Mouse (Mus musculus) liver, embryonic 11.5 days (tissue): ENCODE results near the gene Meltf. TPM values are rescaled to one million over a fixed set of nuclear protein-coding genes. Genes with fewer than 3 reads are reported as not detected.

Source experiments
- ATAC-seq: fragments of 200-750 bp; cut with Nextera tagmentation; replicated peaks from 2 replicates; pipeline ENCODE4 v1.8.0; 2017; ENCODE audit warnings: moderate number of reproducible peaks, mild to moderate bottlenecking, moderate TSS enrichment, moderate library complexity; ENCODE audit not compliant: low FRiP score
- DNase-seq: peaks from one replicate; pipeline ENCODE4 v3.0.0-alpha.2; 2017; ENCODE audit warnings: low spot score
- H3K27ac ChIP-seq: fragments of 300-500 bp; sonication (generic); 2 replicates; pipeline ENCODE4 v1.5.1; 2014; ENCODE audit warnings: mild to moderate bottlenecking, low read depth, low read length, control low read depth
- H3K27me3 ChIP-seq: fragments of 300-500 bp; sonication (generic); replicated peaks from 2 replicates; pipeline ENCODE4 v1.6.1; 2014; ENCODE audit warnings: low read length, mixed read lengths; ENCODE audit not compliant: control insufficient read depth, insufficient read depth
- H3K36me3 ChIP-seq: fragments of 300-500 bp; sonication (generic); 2 replicates; pipeline ENCODE4 v1.6.1; 2014; ENCODE audit warnings: mild to moderate bottlenecking, low read length, moderate library complexity, mixed read lengths; ENCODE audit not compliant: control insufficient read depth, insufficient read depth
- H3K4me1 ChIP-seq: fragments of 300-500 bp; sonication (generic); replicated peaks from 2 replicates; pipeline ENCODE4 v1.6.1; 2014; ENCODE audit warnings: low read length, mixed read lengths; ENCODE audit not compliant: control insufficient read depth, insufficient read depth
- H3K4me2 ChIP-seq: fragments of 300-500 bp; sonication (generic); 2 replicates; pipeline ENCODE4 v1.6.1; 2014; ENCODE audit warnings: mild to moderate bottlenecking, control low read depth, moderate library complexity
- H3K4me3 ChIP-seq: fragments of 300-500 bp; sonication (generic); 2 replicates; pipeline ENCODE4 v1.5.1; 2014; ENCODE audit warnings: low read depth, low read length, control low read depth
- H3K9ac ChIP-seq: fragments of 300-500 bp; sonication (generic); 2 replicates; pipeline ENCODE4 v1.6.1; 2014; ENCODE audit warnings: low read depth, low read length, control low read depth
- H3K9me3 ChIP-seq: fragments of 300-500 bp; sonication (generic); 2 replicates; pipeline ENCODE4 v1.6.1; 2016; ENCODE audit warnings: low read length, inconsistent platforms, mixed read lengths; ENCODE audit not compliant: control insufficient read depth
- WGBS: fragments of 180-500 bp; shearing (Covaris S2); extraction: QIAGEN DNeasy Blood & Tissue Kit; methylation state at CpG from one replicate; pipeline ENCODE4 v1.1.7; 2014; 5-methylcytosine and 5-hydroxymethylcytosine counted together
- polyA plus RNA-seq: library from polyadenylated mRNA; unstranded; fragments of >200 nt; fragmentation: Nextera tagmentation; extraction: Ambion mirVana; gene quantifications from 2 replicates; pipeline ENCODE4 v1.2.1, GENCODE M21; 2014

Gene Meltf
- polyA plus RNA-seq, 1 experiment from 2014 or later = 0.33 TPM

DNA sequence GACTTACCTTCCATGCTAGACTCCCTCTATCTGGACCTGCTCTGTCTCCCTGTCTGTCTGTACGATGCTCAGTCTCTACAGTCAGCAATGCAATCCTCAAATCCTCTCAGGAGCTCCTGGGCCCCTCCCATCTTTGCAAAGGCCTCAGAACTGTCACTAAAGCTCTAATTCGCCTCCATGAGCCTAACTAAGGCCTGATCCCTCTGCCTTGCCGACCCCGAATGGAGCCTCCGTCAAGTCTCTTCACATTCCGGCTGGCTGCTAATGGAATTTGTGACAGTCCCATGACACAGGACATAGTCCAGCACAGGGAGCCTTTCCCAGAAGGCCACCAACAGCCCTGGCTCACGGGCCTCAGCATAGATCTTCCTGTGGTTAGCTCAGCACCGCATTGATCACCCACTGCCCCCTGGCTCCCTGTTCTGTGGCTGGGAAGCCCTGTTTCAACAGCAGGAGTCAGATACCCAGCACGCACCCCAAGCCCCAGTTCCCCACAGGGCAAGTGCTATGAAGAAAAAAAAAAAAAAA is 3.8 kb downstream of the Meltf start:
- no peaks in the 10 kb centered on the region for H3K9me3 ChIP-seq
- no peak overlapping the region for H3K4me2 ChIP-seq
- H3K27me3 ChIP-seq = 0 out of 2 replicates have a peak, but pooled peaks cover 6% of the 10 kb centered on the region
- no peak for ATAC-seq
- H3K27ac ChIP-seq = no peak overlapping the region
- WGBS = 62% methylated on average over 9 of the region's 9 CpGs
- DNase-seq = no peak
- no peaks in the 10 kb centered on the region for H3K36me3 ChIP-seq
- H3K4me1 ChIP-seq = peaks cover 16% of the 10 kb centered on the region; the same call in 1 of the 2 replicates
- no peak overlapping the region for H3K9ac ChIP-seq
- no peak overlapping the region for H3K4me3 ChIP-seq

DNA sequence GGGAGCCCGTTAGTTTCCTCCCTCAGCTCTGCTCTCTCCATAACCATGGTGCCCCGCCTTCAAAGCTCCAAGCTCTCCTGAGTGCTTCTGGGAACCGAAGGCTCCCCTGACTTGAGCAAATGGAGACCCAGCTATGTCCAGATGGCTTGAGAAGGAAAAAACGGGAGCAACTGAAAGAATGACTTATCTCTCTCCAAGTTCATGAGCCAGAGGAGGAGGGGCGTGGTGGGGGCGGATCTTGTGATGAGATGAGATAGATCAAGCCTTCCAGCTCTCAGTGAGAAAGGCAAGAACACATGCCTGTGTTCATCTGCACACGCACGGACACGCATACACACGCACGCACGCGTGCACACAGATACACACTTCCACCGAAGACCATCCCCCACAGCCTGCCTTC is 4.7 kb downstream of the Meltf start:
- DNase-seq (no peak), ATAC-seq (no peak)
- Histone ChIP-seq H3K9me3 (no peaks in the 10 kb centered on the region), H3K4me2 (no peak overlapping the region), H3K9ac (no peak overlapping the region), H3K36me3 (no peaks in the 10 kb centered on the region), H3K27me3 (0 out of 2 replicates have a peak, but pooled peaks cover 6% of the 10 kb centered on the region), H3K4me1 (peaks cover 16% of the 10 kb centered on the region; the same call in 1 of the 2 replicates), H3K4me3 (no peak overlapping the region), H3K27ac (no peak overlapping the region)
- WGBS = 57% methylated on average over 14 of the region's 14 CpGs

DNA sequence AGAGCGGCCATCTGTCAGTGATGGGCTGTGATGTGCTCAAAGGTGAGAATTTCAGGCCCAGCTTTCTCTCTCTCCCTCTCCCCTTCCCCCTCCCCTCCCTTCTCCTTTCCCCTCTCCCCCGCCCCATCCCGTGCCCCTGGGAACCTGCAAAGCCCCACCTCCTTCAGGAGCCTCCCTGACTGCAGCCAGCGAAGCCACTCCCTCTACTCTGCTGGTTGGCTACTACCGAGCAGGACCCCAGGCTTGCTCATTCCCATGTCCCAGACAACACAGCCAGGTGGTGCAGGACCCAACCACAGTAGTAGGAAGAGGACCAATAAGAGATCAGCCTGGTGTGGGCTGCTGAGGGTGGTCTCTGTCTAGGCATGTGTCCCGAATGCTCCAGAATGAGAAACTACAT is 5.3 kb downstream of the Meltf start:
- 12% methylated on average over 6 of the region's 6 CpGs for WGBS
- Histone ChIP-seq H3K27me3 (0 out of 2 replicates have a peak, but pooled peaks cover 6% of the 10 kb centered on the region), H3K4me2 (peak overlapping the region; percentile 34), H3K36me3 (no peaks in the 10 kb centered on the region), H3K4me3 (no peak overlapping the region), H3K9me3 (no peaks in the 10 kb centered on the region), H3K9ac (no peak overlapping the region), H3K4me1 (peaks cover 14% of the 10 kb centered on the region; the same call in 1 of the 2 replicates), H3K27ac (no peak overlapping the region)
- ATAC-seq = peak; percentile 55
- DNase-seq = no peak

DNA sequence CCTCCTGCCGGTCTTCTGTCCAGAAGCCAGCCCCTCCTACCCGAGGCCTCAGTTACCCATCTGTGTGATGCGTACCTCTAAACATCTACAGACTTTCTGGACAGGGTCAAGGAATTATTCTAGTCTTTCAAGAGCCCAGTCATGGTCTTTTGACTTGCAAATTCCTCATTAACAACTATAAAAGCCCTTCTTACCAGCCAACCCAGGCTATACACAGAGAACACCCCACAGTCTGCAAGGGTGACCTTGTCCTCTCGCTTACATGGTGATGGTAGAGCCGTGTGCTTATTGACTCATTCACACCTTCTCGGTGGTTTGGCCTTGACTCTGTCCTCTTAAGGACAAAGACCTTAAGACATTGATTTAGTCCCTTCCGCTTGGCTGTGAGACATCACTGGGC is 12.3 kb downstream of the Meltf start:
- no peaks in the 10 kb centered on the region for H3K27me3 ChIP-seq
- no peak for ATAC-seq
- no peak overlapping the region for H3K4me3 ChIP-seq
- H3K4me1 ChIP-seq = no peaks in the 10 kb centered on the region
- no peaks in the 10 kb centered on the region for H3K36me3 ChIP-seq
- WGBS = 77% methylated on average over 7 of the region's 7 CpGs
- no peak overlapping the region for H3K9ac ChIP-seq
- H3K9me3 ChIP-seq = no peaks in the 10 kb centered on the region
- no peak for DNase-seq
- no peak overlapping the region for H3K4me2 ChIP-seq
- no peak overlapping the region for H3K27ac ChIP-seq

DNA sequence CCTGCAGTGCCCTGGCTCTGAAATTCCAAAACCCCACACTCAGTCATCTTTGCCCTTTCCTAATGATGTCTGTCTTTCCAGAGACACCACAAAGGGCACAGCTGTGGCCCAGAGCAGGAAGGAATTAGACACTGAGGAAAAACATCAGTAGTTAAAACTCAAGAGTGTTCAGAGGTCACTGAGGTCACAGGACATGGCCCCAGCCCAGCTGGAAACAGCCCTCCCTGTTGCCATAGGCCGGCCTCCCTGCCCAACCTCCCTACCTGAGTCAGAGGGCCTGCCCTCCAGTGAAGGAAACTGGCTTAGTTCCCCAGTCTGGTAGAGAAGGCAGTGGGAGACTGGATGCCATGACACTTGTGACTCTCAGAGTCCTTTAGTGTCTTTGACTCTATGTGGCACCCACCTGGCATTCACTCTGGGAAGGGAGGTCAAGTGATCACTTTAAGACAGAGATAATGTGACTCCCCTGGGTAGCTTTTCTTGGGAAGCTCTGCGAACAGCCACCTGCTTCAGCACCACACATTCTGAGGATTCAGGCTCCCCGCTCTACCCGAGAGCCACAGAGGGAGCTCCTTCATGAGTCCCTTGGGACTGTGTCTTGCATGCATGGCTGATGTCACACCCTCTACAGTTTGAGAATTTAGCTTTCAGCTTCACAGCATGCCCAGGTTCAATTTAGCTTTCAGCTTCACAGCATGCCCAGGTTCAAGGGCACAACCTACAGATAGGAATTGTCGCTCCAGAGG is 15.0 kb downstream of the Meltf start:
- WGBS = 71% methylated on average over 5 of the region's 5 CpGs

DNA sequence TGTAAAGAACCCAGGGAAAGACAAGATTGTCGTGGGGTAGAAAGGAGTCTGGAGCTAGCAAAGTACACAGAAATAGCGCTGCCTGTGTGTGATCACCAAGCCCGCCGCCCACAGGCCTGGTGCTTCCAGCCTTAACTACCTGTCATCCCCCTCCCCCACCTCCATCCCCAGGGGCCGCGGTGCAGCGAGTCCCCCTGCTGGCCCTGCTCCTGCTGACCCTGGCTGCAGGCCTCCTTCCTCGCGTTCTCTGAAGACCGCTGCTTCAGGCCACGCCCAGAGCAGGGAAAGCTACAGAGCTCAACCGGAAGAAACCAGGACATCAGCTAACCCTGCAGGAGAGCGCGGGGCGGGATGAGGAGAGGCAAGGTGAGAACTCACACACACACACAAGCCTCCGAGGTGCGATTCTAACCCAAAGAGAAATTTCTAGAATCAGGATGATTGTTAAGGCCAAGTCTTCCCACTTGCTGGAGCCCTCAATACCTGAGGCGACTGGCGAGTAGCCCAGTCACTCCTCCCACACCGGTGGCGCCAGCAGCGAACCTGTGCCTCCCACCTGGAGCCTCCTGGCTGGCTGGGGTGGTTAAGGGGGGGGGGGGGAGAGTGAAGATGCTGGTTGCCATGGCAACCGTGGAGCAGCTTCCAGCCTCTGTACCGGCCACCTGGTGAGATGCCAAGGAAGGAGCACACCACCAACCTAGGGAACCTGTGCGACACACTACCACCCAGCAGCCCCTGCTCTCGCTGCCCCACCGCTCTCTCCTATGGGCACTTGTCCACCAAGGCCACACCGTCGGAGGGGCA is 18.6 kb downstream of the Meltf start:
- ATAC-seq = no peak; the same call in 1 of the 2 replicates
- H3K9ac ChIP-seq = no peak overlapping the region
- H3K27me3 ChIP-seq = no peaks in the 10 kb centered on the region
- no peaks in the 10 kb centered on the region for H3K36me3 ChIP-seq
- no peak overlapping the region for H3K27ac ChIP-seq
- DNase-seq = no peak
- H3K4me3 ChIP-seq = peak overlapping the region; percentile 14; the same call in 1 of the 2 replicates
- H3K4me2 ChIP-seq = peak overlapping the region; percentile 58
- H3K9me3 ChIP-seq = no peaks in the 10 kb centered on the region
- WGBS = 17% methylated on average over 29 of the region's 29 CpGs
- H3K4me1 ChIP-seq = no peaks in the 10 kb centered on the region

More for the DNA sequence above, 15.0 kb downstream of the Meltf start:
- Histone ChIP-seq H3K27me3 (no peaks in the 10 kb centered on the region), H3K4me3 (no peak overlapping the region), H3K9me3 (no peaks in the 10 kb centered on the region), H3K4me1 (no peaks in the 10 kb centered on the region), H3K27ac (no peak overlapping the region), H3K4me2 (no peak overlapping the region), H3K9ac (no peak overlapping the region), H3K36me3 (no peaks in the 10 kb centered on the region)
- ATAC-seq = no peak
- DNase-seq = no peak

DNA sequence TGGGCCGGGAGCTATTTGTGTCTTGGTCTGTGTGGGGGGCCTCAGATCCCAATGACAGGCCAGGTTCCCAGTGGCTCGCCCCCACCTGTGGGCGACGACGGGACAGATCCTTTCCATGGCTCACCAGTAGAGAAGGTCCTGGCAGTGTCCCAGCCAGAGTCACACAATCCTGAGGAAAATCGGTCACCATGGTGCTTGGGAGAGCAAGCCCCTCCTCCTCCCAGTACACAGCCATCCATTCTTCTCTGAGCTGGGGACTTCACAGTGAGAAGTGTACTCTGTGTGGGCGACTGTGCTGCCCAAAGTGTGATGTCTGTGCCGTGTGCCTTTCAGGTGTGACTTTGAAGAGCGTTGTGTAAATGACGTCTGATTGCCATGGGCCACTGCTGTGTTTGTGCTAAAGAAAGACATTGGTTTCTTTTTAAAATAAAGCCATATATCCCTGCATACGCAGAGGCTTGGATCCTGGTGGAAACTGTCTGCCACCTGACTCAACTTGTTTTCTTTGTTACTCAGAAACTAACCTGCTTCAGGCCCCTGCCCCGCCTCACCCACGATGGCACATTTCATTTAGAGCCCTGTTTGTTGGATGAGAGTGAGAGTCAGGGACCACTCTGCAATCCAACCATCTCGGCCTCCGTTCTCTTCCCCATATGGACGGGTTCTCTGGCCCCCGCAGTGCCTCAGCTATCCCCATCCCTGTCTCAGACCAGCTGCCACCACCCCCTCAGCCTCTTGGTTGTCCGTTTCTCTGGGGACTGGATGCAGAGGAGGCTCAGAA is 20.1 kb downstream of the Meltf start:
- H3K4me1 ChIP-seq = no peaks in the 10 kb centered on the region
- no peaks in the 10 kb centered on the region for H3K9me3 ChIP-seq
- no peak overlapping the region for H3K27ac ChIP-seq
- WGBS = 85% methylated on average over 18 of the region's 18 CpGs
- H3K4me3 ChIP-seq = no peak overlapping the region
- no peak for DNase-seq
- H3K4me2 ChIP-seq = no peak overlapping the region
- no peak for ATAC-seq
- no peaks in the 10 kb centered on the region for H3K27me3 ChIP-seq
- no peak overlapping the region for H3K9ac ChIP-seq
- H3K36me3 ChIP-seq = no peaks in the 10 kb centered on the region

DNA sequence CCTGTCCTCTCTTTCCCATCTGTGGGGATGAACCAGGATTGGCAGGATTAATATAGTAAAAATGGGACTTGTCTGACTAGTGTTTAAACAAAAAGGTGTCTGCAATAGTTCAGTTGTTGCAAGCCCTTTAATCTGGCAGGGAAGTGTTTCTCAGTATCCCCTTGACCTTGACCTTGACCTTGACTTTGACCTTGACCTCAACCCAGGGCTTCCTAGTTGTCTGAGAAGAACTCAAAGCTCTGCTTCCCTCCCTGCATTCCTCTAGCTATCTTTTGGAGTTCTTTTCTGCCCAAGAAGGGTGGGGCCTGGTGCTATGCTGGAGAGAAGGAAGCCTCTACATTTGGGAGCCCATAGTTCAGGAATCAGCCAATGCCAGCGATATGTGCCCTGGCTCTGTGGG is 23.3 kb downstream of the Meltf start:
- Histone ChIP-seq H3K9ac (no peak overlapping the region), H3K4me2 (no peak overlapping the region), H3K4me3 (no peak overlapping the region), H3K27ac (no peak overlapping the region), H3K4me1 (peaks cover 3% of the 10 kb centered on the region), H3K36me3 (no peaks in the 10 kb centered on the region), H3K9me3 (no peaks in the 10 kb centered on the region), H3K27me3 (no peaks in the 10 kb centered on the region)
- DNase-seq (no peak), ATAC-seq (no peak)
- WGBS = 65% methylated on average over 1 of the region's 1 CpGs
